Mouse (Mus musculus): ENCODE data around the gene Prrg2.
"Not testable (repeated sequence)": the region's sequence is repeated elsewhere in the genome, so short reads cannot be mapped to it uniquely, and the experiment has no call there.

Gene Prrg2

DNA sequence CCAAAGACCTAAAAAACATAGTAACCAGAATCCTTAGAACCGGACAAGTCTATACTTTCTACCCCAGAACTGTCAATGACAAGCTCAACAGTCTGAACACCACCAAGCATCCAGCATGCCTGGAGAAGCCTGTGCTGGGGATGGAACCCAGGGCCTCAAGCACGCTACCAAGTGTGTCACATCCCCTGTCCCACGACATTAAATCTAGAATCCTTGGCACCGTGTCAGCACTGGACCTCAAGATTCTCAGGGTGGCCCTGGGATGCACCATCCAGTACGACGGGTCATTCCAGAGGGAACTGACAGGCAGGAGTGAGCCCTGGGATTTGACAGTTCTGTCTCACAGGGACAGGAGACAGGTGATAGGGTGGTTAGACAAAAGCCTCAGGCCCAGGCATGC, 32.5 kb downstream of the Prrg2 start:
- no peak for DNase-seq

GRCm38 (mm10) chr7:45028351-45028750, 34.1 kb downstream of the Prrg2 start:
- no peak for DNase-seq

GRCm38 (mm10) chr7:45027761-45028160, 34.7 kb downstream of the Prrg2 start:
- DNase-seq = no peak

GRCm38 (mm10) chr7:45026256-45026655, 36.2 kb downstream of the Prrg2 start:
- DNase-seq = no peak

- no peak for DNase-seq
These were observed 36.8 kb downstream of the Prrg2 start for GRCm38 (mm10) chr7:45025601-45026220.

GRCm38 (mm10) chr7:45024281-45025248, 37.9 kb downstream of the Prrg2 start:
- DNase-seq = no peak

- not testable (repeated sequence) for DNase-seq
These were observed 38.8 kb downstream of the Prrg2 start for GRCm38 (mm10) chr7:45023711-45024110.

GRCm38 (mm10) chr7:45020225-45020624, 42.3 kb downstream of the Prrg2 start:
- DNase-seq = no peak

GRCm38 (mm10) chr7:45019031-45019571, 43.4 kb downstream of the Prrg2 start:
- DNase-seq = peak; percentile 72

DNA sequence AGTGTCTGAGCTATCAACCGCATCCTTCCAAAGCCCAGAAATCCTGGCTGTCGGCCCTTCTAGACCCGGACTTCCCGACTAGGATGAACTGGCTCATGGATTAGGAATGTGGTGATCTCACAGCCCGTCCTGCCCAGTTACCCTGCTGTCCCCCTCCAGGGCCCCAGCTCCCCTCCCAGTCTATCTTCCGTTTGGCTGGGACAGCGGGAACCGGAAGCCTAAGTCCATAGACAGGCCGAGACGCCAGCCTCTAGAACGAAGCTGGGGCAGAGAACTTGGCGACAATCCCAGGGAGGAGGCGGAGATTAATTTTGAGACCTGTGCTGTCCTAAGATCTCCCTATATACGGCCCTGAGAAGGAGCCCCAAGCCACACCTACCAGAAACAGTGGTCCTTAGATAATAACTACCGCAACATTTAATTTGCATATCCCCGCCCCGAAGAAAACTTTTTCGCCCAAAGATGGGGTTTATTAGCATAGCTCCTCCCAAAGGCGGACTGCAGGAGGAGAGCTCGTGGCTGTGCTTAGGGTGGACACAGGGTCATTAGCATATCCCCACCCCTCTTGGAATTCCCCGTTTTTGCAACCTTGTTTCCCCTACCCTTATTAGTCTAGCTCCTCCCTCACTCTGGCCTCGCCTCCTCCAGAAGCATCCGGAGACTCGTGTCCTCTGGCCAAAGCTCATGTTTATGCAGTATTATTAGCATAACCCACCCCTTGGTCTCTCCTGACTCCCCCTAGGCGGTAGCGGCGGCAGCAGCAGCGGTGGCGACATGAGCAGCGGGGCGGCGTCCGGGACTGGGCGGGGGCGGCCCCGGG, 45.0 kb downstream of the Prrg2 start, which contains the start of gene Rras:
Rras (plus strand) TSS at position 720 of the 820 bp plus-strand sequence.
- DNase-seq = peak; percentile 99

DNA sequence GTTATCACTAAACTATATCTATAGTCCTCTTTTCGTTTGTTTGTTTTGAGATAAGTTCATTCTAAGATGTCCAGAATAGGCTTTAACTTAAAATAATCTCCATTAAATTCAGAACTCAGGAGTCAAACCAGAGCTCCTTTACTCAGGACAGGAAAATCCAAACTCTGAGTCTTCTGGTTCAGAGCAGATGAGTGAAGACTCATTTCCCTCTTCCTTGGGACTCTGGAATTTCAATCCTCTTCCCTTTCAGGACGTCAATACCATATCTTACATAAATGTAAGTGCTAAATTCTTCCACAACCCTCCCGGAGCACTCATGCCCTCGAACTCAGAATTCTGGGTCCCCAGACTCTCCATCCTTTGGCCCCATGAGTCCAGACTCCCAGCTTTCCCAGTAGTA, 45.7 kb downstream of the Prrg2 start:
- no peak for DNase-seq

- peak; percentile 100 for DNase-seq
These were observed 46.4 kb downstream of the Prrg2 start, which contains the start of gene Scaf1 for GRCm38 (mm10) chr7:45015957-45016612. Gene Scaf1, minus strand, starts transcription at chr7:45016363.

GRCm38 (mm10) chr7:45015344-45015956, 47.0 kb downstream of the Prrg2 start:
- DNase-seq = no peak

DNA sequence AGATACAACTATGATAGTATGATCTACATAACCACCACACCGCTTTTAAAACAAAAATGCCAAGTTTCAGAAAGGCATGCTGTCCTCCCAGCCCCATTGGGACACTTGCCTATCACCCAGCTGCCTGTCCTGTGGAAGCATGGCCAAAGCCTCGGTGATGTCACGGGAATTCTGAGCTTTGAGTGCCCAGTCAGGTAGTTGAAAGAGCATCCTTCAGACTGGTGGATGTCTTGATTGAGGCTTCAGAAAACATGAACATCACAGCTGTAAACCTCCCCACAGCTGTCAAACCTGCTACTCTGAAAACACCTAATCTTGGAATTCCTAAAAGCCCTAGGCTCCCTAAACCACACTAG, 48.4 kb downstream of the Prrg2 start:
- no peak for DNase-seq

DNA sequence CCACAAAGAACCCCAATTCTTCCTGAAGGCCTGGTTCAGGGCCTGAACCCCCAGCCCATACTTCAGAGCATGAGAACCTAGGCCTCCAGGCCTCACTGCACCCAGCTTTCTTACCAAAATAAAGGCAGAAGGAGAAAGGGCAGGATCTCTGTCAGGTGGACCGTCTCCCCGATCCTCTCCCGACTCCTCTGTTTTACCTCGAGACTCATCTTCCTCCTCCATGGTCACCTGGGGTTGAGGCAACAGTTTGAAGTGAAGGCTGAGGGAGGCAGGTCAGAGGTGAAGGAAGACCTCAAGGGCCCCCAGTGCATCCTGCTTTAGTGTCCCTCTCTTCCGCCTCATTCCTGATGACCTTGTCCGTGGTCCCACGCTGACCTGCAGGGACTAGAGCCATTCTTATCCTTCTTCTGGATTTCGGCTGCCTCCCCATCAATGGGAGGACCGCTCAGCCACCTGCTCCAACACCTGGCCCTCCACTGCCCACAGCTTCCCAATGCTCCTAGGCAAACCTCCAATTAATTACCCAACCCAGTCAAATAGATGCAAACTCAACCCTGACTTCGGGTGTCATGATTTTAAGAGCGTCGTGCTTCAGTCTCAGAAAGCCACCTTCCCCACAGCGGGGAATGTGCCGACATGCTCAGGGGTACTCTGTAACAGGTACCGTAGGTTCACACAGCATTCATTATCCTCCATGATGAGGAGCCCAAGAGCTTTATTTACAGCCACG, 48.9 kb downstream of the Prrg2 start:
- DNase-seq = no peak

DNA sequence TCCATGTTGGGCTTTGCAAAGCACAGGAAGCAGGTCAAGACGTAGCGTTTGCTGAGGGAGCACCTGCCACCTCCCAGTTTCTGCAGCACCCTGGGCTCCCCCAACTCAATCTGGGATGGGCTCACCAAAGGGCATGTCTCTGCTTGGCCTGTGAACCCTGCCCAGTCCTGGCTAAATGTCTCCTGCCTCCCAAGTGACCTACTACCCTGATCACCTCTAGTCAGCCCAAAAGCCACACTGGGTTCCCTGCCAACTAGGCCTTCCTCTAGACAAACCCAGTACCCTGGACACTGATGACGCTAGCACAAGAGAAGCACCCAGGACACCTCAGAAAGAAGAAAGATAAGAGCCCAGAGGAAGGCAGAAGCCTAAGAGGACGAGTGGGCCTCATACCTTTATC, 49.7 kb downstream of the Prrg2 start:
- DNase-seq = no peak

DNA sequence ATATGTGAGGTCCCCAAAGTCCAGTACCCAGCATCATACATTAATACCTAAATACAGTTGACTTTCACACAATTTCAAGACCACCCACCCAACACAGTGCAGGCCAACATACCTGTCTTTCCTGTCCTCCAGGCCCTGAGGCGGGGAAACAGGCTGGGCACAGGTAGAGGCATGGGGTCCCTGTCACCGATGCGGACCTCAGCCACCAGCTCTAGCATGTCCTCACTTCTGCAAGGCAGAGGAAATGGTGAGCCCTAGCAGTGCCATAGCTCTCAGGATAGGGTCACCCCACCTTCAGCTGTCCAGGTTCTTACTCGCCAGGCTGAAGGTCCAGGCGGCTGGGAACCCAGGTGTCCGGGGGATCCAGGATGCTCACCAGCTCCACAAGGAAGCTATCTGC, 50.5 kb downstream of the Prrg2 start:
- no peak for DNase-seq

- no peak for DNase-seq
These were observed 54.1 kb downstream of the Prrg2 start for GRCm38 (mm10) chr7:45008411-45008810.

DNA sequence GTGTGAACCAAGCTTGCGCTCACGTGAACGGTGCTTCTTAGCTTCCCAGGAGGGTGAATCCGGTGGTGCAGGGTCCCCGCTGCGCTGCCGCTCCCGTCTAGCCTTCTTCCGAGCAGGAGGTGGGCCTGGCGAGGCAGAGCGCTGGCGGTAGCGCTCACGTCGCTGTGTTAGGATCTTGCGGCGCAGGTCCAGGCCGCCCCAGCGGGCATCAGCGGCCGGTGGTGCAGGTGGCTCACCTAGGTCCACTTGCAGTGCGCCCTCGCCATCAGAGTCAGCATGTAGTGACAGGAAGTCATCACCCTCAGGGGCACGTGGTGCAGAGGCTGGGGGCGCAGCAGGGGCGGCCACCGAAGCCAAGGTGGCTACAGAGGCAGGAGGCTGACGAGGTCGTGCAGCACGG, 54.6 kb downstream of the Prrg2 start:
- DNase-seq = no peak

- no peak for DNase-seq
These were observed 55.3 kb downstream of the Prrg2 start for GRCm38 (mm10) chr7:45007141-45007540.

DNA sequence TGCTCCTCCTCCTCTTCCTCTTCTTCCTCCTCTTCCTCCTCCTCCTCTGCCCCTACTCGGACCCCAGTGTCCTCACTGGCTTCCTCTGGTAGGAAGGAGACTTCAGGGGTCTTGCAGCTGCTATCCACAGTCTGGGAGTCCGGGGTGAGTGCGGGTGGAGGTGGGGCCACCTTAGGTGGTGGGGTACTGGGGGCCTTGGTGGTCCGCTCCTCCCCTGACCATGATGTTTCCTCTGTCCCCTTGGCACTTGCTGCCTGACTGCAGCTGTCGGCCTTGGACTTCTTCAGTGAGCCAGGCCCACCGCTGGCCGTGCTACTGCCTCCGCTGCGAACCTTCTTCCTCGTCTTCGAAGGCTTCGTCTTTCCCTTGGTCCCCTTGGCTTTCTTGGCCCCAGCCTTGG, 56.0 kb downstream of the Prrg2 start:
- no peak for DNase-seq

All from kidney, adult 9 months (tissue).